Mouse (Mus musculus) effector memory CD4-positive, alpha-beta T cell, adult 7 months (primary cell): ENCODE results near the gene Vmn1r60. TPM values are rescaled to one million over a fixed set of nuclear protein-coding genes. Genes with fewer than 3 reads are reported as not detected.

Experiments
- polyA plus RNA-seq: library from polyadenylated mRNA; unstranded; fragments of 100-300 nt; shearing (Covaris generic); gene quantifications from one replicate; pipeline ENCODE4 v1.2.1, GENCODE M21; 2017

The Vmn1r60 gene
- 0.23 TPM for polyA plus RNA-seq

GRCm38 (mm10) chr7:5547217-5547616 is at the start of gene Vmn1r60:
Gene Vmn1r60 (minus strand): TSS chr7:5547317.

GRCm38 (mm10) chr7:5493856-5494255 is 53.3 kb downstream of the Vmn1r60 start, which contains the start of gene Vmn2r28:
Gene Vmn2r28 (minus strand): TSS chr7:5493956.

Other genes with a start within 250 kb of the Vmn1r60 start
- not detected for gene Gm5065, start 196.8 kb downstream of the Vmn1r60 start, polyA plus RNA-seq
- gene Nlrp2, start 196.3 kb downstream of the Vmn1r60 start, polyA plus RNA-seq = 0.44 TPM
- gene Vmn1r58, start 133.9 kb downstream of the Vmn1r60 start, polyA plus RNA-seq = not detected
- gene Vmn1r59, start 90.5 kb downstream of the Vmn1r60 start, polyA plus RNA-seq = 0.24 TPM
- not detected for gene Vmn2r28, start 53.4 kb downstream of the Vmn1r60 start, polyA plus RNA-seq
- gene Vmn1r61, start 66.0 kb upstream of the Vmn1r60 start, polyA plus RNA-seq = 0.06 TPM
- 0.57 TPM for gene Vmn1r62, start 126.3 kb upstream of the Vmn1r60 start, polyA plus RNA-seq